Mouse (Mus musculus): ENCODE measurements around the gene Cdcp2. TPM values are rescaled to one million over a fixed set of nuclear protein-coding genes. Genes with fewer than 3 reads are reported as not detected.

The Cdcp2 gene
- polyA plus RNA-seq, 1 experiment, result not detected

DNA sequence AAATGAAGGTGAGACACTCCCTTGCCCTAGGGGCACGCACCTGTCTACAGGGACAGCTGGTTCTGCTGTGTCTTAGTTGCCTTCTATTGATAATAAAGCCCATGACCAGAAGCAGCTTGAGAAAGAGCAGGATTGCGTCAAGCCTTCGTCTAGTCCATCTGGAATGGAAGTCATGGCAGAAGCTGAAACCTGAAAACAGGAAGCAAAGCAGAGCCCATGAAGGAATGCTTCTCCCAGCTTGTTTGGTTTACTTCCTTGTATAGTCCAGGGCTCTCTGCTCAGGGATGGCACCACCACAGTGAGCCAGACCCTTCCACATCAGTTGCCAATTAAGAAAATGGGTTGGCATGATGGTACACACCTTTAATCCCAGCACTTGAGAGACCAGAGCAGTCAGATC, 14.5 kb upstream of the Cdcp2 start:
- H3K36me3 ChIP-seq (ENCODE audit: control insufficient read depth, insufficient read depth), result no peaks in the 10 kb centered on the region
- H3K27me3 ChIP-seq (ENCODE audit: control insufficient read depth, insufficient read depth, insufficient read length), result peaks cover 7% of the 10 kb centered on the region
- TF ChIP-seq MYOD1 (IDR thresholded peaks at IDR 0.05; ENCODE audit: control insufficient read depth, insufficient read length, low read depth), result no peak
- no peak for TF ChIP-seq CEBPB (IDR thresholded peaks at IDR 0.05; ENCODE audit: low read depth)
- no peak for TF ChIP-seq USF1 (IDR thresholded peaks at IDR 0.05; ENCODE audit: low read depth)
- TF ChIP-seq MYOG (IDR thresholded peaks at IDR 0.05; ENCODE audit: control insufficient read depth, extremely low read depth, insufficient read length), result no peak
- no peak for TF ChIP-seq MAX (IDR thresholded peaks at IDR 0.05)
- TF ChIP-seq FOSL1 (IDR thresholded peaks at IDR 0.05; ENCODE audit: insufficient read depth, low read length, poor library complexity, severe bottlenecking), result no peak
- H3K4me3 ChIP-seq (ENCODE audit: insufficient read depth, poor library complexity, severe bottlenecking), result no peak overlapping the region
- no peaks in the 10 kb centered on the region for H3K79me2 ChIP-seq (ENCODE audit: control insufficient read depth, insufficient read depth)
- no peak overlapping the region for H3ac ChIP-seq (ENCODE audit: control insufficient read depth, insufficient read length, low read depth)
- no peaks in the 10 kb centered on the region for H3K79me3 ChIP-seq (ENCODE audit: low read depth)

- peaks cover 7% of the 10 kb centered on the region for H3K27me3 ChIP-seq (ENCODE audit: control insufficient read depth, insufficient read depth, insufficient read length)
- no peak overlapping the region for H3K4me3 ChIP-seq (ENCODE audit: insufficient read depth, poor library complexity, severe bottlenecking)
- H3K79me2 ChIP-seq (ENCODE audit: control insufficient read depth, insufficient read depth), result no peaks in the 10 kb centered on the region
- no peaks in the 10 kb centered on the region for H3K36me3 ChIP-seq (ENCODE audit: control insufficient read depth, insufficient read depth)
- TF ChIP-seq FOSL1 (IDR thresholded peaks at IDR 0.05; ENCODE audit: insufficient read depth, low read length, poor library complexity, severe bottlenecking) (no peak), USF1 (IDR thresholded peaks at IDR 0.05; ENCODE audit: low read depth) (no peak), MYOG (IDR thresholded peaks at IDR 0.05; ENCODE audit: control insufficient read depth, extremely low read depth, insufficient read length) (no peak), MAX (IDR thresholded peaks at IDR 0.05) (no peak)
- no peak overlapping the region for H3ac ChIP-seq (ENCODE audit: control insufficient read depth, insufficient read length, low read depth)
- no peaks in the 10 kb centered on the region for H3K79me3 ChIP-seq (ENCODE audit: low read depth)
These were observed 13.6 kb upstream of the Cdcp2 start for GRCm38 (mm10) chr4:107083126-107083525.

DNA sequence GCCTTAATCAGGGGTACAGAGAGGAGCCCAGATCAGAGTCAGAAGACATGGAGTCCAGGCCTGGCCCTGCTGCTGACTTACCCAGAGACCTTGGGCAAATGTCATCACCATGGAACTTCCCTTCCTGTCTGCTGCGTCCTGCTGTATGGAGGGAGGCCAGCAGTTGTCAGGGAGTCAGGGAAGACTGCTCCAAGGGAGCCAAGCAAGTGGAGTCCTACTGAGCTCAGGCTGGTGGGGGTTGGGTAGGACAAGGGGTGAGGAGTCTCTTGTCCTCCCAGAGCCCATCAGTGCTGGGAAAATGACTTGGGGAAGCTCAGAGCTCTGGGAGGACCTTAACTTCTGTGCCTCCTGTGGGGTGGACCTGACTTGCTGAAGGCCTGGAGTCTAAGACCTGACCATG, 12.3 kb upstream of the Cdcp2 start:
- Histone ChIP-seq H3K79me2 (ENCODE audit: control insufficient read depth, insufficient read depth) (no peaks in the 10 kb centered on the region), H3K4me3 (ENCODE audit: insufficient read depth, poor library complexity, severe bottlenecking) (no peak overlapping the region), H3ac (ENCODE audit: control insufficient read depth, insufficient read length, low read depth) (no peak overlapping the region), H3K27me3 (ENCODE audit: control insufficient read depth, insufficient read depth, insufficient read length) (peaks cover 15% of the 10 kb centered on the region), H3K36me3 (ENCODE audit: control insufficient read depth, insufficient read depth) (no peaks in the 10 kb centered on the region), H3K79me3 (ENCODE audit: low read depth) (no peaks in the 10 kb centered on the region)
- TF ChIP-seq FOSL1 (IDR thresholded peaks at IDR 0.05; ENCODE audit: insufficient read depth, low read length, poor library complexity, severe bottlenecking), result no peak
- TF ChIP-seq CEBPB (IDR thresholded peaks at IDR 0.05; ENCODE audit: low read depth), result no peak
- no peak for TF ChIP-seq MYOD1 (IDR thresholded peaks at IDR 0.05; ENCODE audit: control insufficient read depth, insufficient read length, low read depth)
- no peak for TF ChIP-seq MAX (IDR thresholded peaks at IDR 0.05)
- no peak for TF ChIP-seq USF1 (IDR thresholded peaks at IDR 0.05; ENCODE audit: low read depth)
- no peak for TF ChIP-seq MYOG (IDR thresholded peaks at IDR 0.05; ENCODE audit: control insufficient read depth, extremely low read depth, insufficient read length)
- TF ChIP-seq CTCF (IDR thresholded peaks at IDR 0.05; ENCODE audit: control insufficient read depth, insufficient read depth, insufficient read length), result no peak

DNA sequence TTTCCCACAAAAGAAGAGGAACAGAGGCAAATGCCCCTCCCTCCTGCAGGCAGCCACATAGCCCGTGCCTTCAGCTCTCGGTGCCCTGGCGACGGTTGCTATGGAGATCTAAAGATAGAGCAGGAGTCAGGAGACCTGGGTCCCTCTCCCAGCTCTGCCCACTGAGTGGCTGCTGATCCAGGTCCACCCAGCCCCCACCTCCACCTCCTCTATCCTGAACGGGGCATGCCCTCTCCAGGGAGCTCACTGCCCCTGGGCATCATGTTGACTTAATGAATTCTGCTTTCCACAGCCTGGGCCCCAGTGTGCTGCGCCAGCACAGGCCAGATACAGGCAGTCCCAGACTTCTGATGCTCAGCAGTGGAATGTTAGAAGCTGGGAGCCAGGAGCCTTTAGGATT, 11.8 kb upstream of the Cdcp2 start:
- Histone ChIP-seq H3ac (ENCODE audit: control insufficient read depth, insufficient read length, low read depth) (no peak overlapping the region), H3K27me3 (ENCODE audit: control insufficient read depth, insufficient read depth, insufficient read length) (peaks cover 21% of the 10 kb centered on the region), H3K79me2 (ENCODE audit: control insufficient read depth, insufficient read depth) (no peaks in the 10 kb centered on the region), H3K36me3 (ENCODE audit: control insufficient read depth, insufficient read depth) (no peaks in the 10 kb centered on the region), H3K79me3 (ENCODE audit: low read depth) (no peaks in the 10 kb centered on the region), H3K4me3 (ENCODE audit: insufficient read depth, poor library complexity, severe bottlenecking) (no peak overlapping the region)
- TF ChIP-seq USF1 (IDR thresholded peaks at IDR 0.05; ENCODE audit: low read depth) (no peak), MAX (IDR thresholded peaks at IDR 0.05) (no peak), MYOD1 (IDR thresholded peaks at IDR 0.05; ENCODE audit: control insufficient read depth, insufficient read length, low read depth) (no peak), CTCF (IDR thresholded peaks at IDR 0.05; ENCODE audit: control insufficient read depth, insufficient read depth, insufficient read length) (no peak), CEBPB (IDR thresholded peaks at IDR 0.05; ENCODE audit: low read depth) (no peak), FOSL1 (IDR thresholded peaks at IDR 0.05; ENCODE audit: insufficient read depth, low read length, poor library complexity, severe bottlenecking) (no peak)

GRCm38 (mm10) chr4:107091696-107092095, 5.0 kb upstream of the Cdcp2 start:
- no peak for TF ChIP-seq MYOD1 (IDR thresholded peaks at IDR 0.05; ENCODE audit: control insufficient read depth, insufficient read length, low read depth)
- no peak for TF ChIP-seq MAX (IDR thresholded peaks at IDR 0.05)
- no peak for TF ChIP-seq USF1 (IDR thresholded peaks at IDR 0.05; ENCODE audit: low read depth)
- TF ChIP-seq CTCF (IDR thresholded peaks at IDR 0.05; ENCODE audit: control insufficient read depth, insufficient read depth, insufficient read length), result no peak
- TF ChIP-seq MYOG (IDR thresholded peaks at IDR 0.05; ENCODE audit: control insufficient read depth, extremely low read depth, insufficient read length), result no peak
- no peak for TF ChIP-seq FOSL1 (IDR thresholded peaks at IDR 0.05; ENCODE audit: insufficient read depth, low read length, poor library complexity, severe bottlenecking)
- TF ChIP-seq CEBPB (IDR thresholded peaks at IDR 0.05; ENCODE audit: low read depth), result no peak
- H3K79me3 ChIP-seq (ENCODE audit: low read depth), result no peaks in the 10 kb centered on the region
- no peak overlapping the region for H3K4me3 ChIP-seq (ENCODE audit: insufficient read depth, poor library complexity, severe bottlenecking)
- H3K79me2 ChIP-seq (ENCODE audit: control insufficient read depth, insufficient read depth), result no peaks in the 10 kb centered on the region
- H3K36me3 ChIP-seq (ENCODE audit: control insufficient read depth, insufficient read depth), result no peaks in the 10 kb centered on the region
- H3ac ChIP-seq (ENCODE audit: control insufficient read depth, insufficient read length, low read depth), result no peak overlapping the region
- H3K27me3 ChIP-seq (ENCODE audit: control insufficient read depth, insufficient read depth, insufficient read length), result peaks cover 20% of the 10 kb centered on the region

DNA sequence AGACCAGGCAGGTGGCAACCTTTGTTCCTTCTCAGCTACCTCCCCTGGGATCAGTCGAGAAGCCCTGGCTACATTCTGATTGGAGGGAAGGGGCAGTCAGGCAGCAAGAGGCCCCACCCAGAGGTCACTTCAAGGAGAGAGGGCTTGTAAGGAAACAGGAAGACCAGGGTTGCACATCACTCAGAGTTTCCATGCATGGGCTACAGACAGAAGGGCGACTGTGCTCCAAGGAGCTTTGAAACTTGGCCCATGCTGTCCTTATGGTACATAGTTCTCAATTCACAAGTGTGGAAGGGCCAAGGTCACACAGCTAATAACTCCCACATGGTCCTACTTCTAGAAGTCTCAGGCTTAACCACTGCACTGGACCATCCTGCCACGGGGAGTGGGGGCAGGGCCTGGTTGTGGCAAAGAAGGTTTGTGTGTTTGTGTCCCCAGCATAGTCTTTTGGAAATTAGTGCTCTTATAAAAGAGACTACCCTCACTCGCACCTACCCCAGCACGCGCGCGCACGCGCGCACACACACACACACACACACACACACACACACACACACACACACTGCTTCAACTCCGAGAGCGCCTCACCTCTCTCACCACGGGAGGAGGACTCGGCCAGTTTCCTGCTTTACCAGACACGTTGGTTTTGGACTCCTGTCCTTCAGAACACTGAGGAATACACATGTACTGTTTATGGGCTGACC, 2.1 kb upstream of the Cdcp2 start:
- no peaks in the 10 kb centered on the region for H3K79me3 ChIP-seq (ENCODE audit: low read depth)
- TF ChIP-seq CTCF (IDR thresholded peaks at IDR 0.05; ENCODE audit: control insufficient read depth, insufficient read depth, insufficient read length) (no peak), MYOD1 (IDR thresholded peaks at IDR 0.05; ENCODE audit: control insufficient read depth, insufficient read length, low read depth) (no peak), MYOG (IDR thresholded peaks at IDR 0.05; ENCODE audit: control insufficient read depth, extremely low read depth, insufficient read length) (no peak), FOSL1 (IDR thresholded peaks at IDR 0.05; ENCODE audit: insufficient read depth, low read length, poor library complexity, severe bottlenecking) (no peak), MAX (IDR thresholded peaks at IDR 0.05) (no peak), USF1 (IDR thresholded peaks at IDR 0.05; ENCODE audit: low read depth) (no peak), CEBPB (IDR thresholded peaks at IDR 0.05; ENCODE audit: low read depth) (no peak)
- no peak overlapping the region for H3K4me3 ChIP-seq (ENCODE audit: insufficient read depth, poor library complexity, severe bottlenecking)
- peaks cover 8% of the 10 kb centered on the region for H3K27me3 ChIP-seq (ENCODE audit: control insufficient read depth, insufficient read depth, insufficient read length)
- H3ac ChIP-seq (ENCODE audit: control insufficient read depth, insufficient read length, low read depth), result no peak overlapping the region
- no peaks in the 10 kb centered on the region for H3K79me2 ChIP-seq (ENCODE audit: control insufficient read depth, insufficient read depth)
- no peaks in the 10 kb centered on the region for H3K36me3 ChIP-seq (ENCODE audit: control insufficient read depth, insufficient read depth)
